Mouse (Mus musculus) neural tube, embryonic 15.5 days (tissue): Measurements from ENCODE around the gene Gm20661. TPM values are rescaled to one million over a fixed set of nuclear protein-coding genes. Genes with fewer than 3 reads are reported as not detected.

ENCODE experiments used
- ATAC-seq: fragments of 200-750 bp; cut with Nextera tagmentation; 2 replicates; pipeline ENCODE4 v1.8.0; 2017; ENCODE audit warnings: mild to moderate bottlenecking, moderate TSS enrichment, moderate library complexity; ENCODE audit not compliant: low FRiP score
- H3K27ac ChIP-seq: fragments of 300-500 bp; sonication (generic); replicated peaks from 2 replicates; pipeline ENCODE4 v1.5.1; 2015; ENCODE audit warnings: mild to moderate bottlenecking, inconsistent platforms
- H3K27me3 ChIP-seq: fragments of 300-500 bp; sonication (generic); replicated peaks from 2 replicates; pipeline ENCODE4 v1.6.1; 2015; ENCODE audit warnings: inconsistent platforms
- H3K36me3 ChIP-seq: fragments of 300-500 bp; sonication (generic); 2 replicates; pipeline ENCODE4 v1.6.1; 2015; ENCODE audit warnings: inconsistent platforms
- H3K4me1 ChIP-seq: fragments of 300-500 bp; sonication (generic); 2 replicates; pipeline ENCODE4 v1.6.1; 2015; ENCODE audit warnings: inconsistent platforms
- H3K4me2 ChIP-seq: fragments of 300-500 bp; sonication (generic); 2 replicates; pipeline ENCODE4 v1.6.1; 2015; ENCODE audit warnings: inconsistent platforms, mild to moderate bottlenecking, moderate library complexity
- H3K4me3 ChIP-seq: fragments of 300-500 bp; sonication (generic); replicated peaks from 2 replicates; pipeline ENCODE4 v1.5.1; 2015; ENCODE audit warnings: mild to moderate bottlenecking, inconsistent platforms
- H3K9ac ChIP-seq: fragments of 300-500 bp; sonication (generic); replicated peaks from 2 replicates; pipeline ENCODE4 v1.6.1; 2015; ENCODE audit warnings: mild to moderate bottlenecking, inconsistent platforms
- H3K9me3 ChIP-seq: fragments of 300-500 bp; sonication (generic); replicated peaks from 2 replicates; pipeline ENCODE4 v1.6.1; 2016; ENCODE audit warnings: inconsistent platforms
- WGBS: fragments of 180-500 bp; shearing (Covaris S2); methylation state at CpG from one replicate; pipeline ENCODE4 v1.1.7; 2015; ENCODE audit warnings: mixed read lengths; 5-methylcytosine and 5-hydroxymethylcytosine counted together
- polyA plus RNA-seq: library from polyadenylated mRNA; unstranded; fragments of >200 nt; fragmentation: Nextera tagmentation; extraction: Ambion mirVana; gene quantifications from 2 replicates; pipeline ENCODE4 v1.2.1, GENCODE M21; 2015

Gm20661 gene
- polyA plus RNA-seq, 1 experiment from 2014 or later, result 1.2 TPM

DNA sequence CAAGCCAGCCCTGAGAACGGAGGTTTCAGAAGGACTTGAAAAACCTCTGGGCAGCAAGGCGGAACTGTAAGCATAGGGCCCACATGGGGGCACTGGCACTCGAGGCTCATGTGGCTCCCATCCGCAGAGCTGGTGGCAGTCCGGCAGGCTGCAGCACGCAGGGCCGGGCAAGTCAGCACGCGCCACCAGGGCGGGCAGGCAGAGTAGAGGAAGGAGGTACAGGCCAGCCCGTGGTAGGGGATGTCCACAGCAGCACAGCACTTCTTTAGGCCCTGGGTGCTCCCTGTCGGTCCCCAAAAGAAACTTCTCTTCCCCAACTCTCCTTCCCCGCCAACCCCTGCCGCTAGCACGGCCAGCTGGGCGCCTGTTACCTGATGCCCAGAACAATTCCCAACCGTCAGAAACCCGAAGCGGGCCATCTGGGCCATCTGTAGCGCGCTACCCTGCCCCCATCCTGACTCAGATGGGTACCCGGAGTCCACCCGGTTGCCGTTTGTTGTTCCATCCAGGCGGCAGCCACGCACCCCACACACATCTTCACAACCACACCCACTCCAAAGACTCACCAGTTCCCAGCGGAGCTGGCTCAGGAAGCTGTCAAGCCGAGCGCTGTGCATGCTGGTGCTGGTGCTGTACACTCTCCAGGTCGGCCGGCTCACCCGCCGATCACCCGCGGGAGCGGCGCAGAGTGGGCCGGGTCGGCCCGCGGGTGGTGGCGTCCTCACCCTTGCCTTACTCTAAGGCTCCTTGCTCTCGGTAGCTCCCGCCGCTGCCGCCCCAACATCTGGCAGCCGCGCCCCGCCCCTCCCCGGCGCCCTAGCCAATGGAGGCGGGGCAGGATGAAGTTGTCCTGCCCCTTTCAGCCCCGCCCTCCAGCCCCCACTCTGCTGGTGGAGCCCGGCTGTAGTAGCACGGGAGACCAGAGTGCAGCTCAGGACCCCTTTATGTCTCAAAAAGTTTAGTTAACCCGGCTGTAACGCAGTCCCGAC lies 2.6 kb downstream of the Gm20661 start, which contains the start of gene Inka1:
TSS of gene Inka1 (minus strand) at position 749 of the 989 bp plus-strand sequence.
- Histone ChIP-seq H3K9me3 (no peaks in the 10 kb centered on the region), H3K4me1 (peaks cover 29% of the 10 kb centered on the region), H3K9ac (peak within 1 kb of the TSS; percentile 61), H3K27ac (peak within 1 kb of the TSS; percentile 82), H3K36me3 (no peaks in the 10 kb centered on the region), H3K27me3 (peaks cover 14% of the 10 kb centered on the region), H3K4me3 (peak within 1 kb of the TSS; percentile 73), H3K4me2 (peak within 1 kb of the TSS; percentile 87)
- peak; percentile 84 for ATAC-seq
- under 1% methylated on average over 57 of the region's 58 CpGs for WGBS

DNA sequence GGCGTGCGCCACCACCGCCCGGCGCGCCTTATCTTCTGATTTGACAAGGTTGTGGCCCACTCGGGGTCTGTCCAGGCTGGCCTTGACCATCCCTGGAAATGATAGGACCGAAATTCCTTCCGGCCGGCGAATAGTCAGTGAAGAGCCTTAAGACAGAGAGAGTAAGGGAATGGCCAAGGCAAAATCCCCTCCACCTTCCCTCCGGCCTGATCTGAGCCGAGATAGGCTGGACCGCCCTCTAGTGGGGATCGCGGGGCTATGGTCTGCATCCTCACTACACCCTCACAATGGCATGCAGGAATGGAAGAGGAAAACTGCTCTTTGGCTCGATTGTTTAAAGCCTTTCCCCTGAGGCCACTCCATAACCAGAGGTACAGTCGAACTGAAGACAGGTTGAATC lies 3.5 kb downstream of the Gm20661 start:
- 0 out of 2 replicates have a peak overlapping the region, but pooled peaks have one; percentile 37 for H3K27ac ChIP-seq
- no peak overlapping the region for H3K9ac ChIP-seq
- ATAC-seq, result peak; percentile 84
- no peaks in the 10 kb centered on the region for H3K36me3 ChIP-seq
- 8% methylated on average over 18 of the region's 18 CpGs for WGBS
- H3K9me3 ChIP-seq, result no peaks in the 10 kb centered on the region
- H3K4me1 ChIP-seq, result peaks cover 29% of the 10 kb centered on the region
- peak overlapping the region; percentile 87 for H3K4me2 ChIP-seq
- peak overlapping the region; percentile 73 for H3K4me3 ChIP-seq
- H3K27me3 ChIP-seq, result peaks cover 14% of the 10 kb centered on the region

DNA sequence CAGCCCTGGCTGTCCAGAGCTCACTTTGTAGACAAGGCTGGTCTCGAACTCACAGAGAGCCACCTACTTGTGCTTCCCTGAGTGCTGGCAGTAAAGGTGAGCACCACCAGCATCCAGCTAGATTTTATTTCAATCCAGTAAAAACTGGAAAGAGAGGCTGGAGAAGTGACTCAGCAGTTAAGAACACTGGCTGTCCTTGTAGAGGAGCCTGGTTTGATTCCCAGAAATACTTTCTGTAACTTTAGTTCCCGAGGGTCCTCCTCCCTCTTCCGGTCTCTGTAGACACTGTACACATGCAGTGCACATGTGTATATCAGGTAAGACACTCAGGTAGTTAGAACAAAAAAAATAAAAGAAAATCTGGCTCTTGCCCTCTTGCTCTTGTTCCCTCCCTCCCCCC lies 5.1 kb downstream of the Gm20661 start:
- no peak overlapping the region for H3K9ac ChIP-seq
- no peak overlapping the region for H3K4me3 ChIP-seq
- peaks cover 14% of the 10 kb centered on the region for H3K27me3 ChIP-seq
- H3K36me3 ChIP-seq, result no peaks in the 10 kb centered on the region
- peaks cover 22% of the 10 kb centered on the region for H3K4me1 ChIP-seq
- 76% methylated on average over 3 of the region's 3 CpGs for WGBS
- no peak overlapping the region for H3K4me2 ChIP-seq
- H3K9me3 ChIP-seq, result no peaks in the 10 kb centered on the region
- no peak overlapping the region for H3K27ac ChIP-seq
- no peak for ATAC-seq

DNA sequence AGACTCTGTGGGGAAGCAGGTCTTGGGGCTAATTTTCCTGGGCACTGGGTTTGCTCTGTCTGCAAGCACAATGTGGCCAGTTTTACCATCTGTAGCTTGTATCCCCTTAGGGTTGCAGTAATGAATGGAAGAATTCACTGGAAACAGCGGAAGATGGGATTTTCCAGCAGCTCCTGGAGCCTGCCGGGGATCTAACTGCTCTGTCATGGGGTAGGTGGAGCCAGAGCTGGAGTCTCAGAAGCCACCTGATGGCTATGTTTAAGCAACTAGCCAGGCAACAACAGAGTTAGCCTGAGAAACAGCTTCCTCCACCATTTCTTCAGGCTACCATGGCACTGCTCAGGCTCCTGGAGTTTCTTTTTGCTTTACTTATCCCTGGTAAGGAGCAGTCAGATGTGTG lies 9.3 kb downstream of the Gm20661 start, which contains the start of gene Cdhr4:
TSS of gene Cdhr4 (plus strand) at position 301 of the 400 bp plus-strand sequence.
- no peak for ATAC-seq
- no peaks in the 10 kb centered on the region for H3K9me3 ChIP-seq
- no peak within 1 kb of the TSS for H3K9ac ChIP-seq
- no peak within 1 kb of the TSS for H3K4me3 ChIP-seq
- no peaks in the 10 kb centered on the region for H3K27me3 ChIP-seq
- no peak within 1 kb of the TSS for H3K27ac ChIP-seq
- no peak within 1 kb of the TSS for H3K4me2 ChIP-seq
- no peaks in the 10 kb centered on the region for H3K36me3 ChIP-seq
- 72% methylated on average over 2 of the region's 2 CpGs for WGBS
- no peaks in the 10 kb centered on the region for H3K4me1 ChIP-seq

DNA sequence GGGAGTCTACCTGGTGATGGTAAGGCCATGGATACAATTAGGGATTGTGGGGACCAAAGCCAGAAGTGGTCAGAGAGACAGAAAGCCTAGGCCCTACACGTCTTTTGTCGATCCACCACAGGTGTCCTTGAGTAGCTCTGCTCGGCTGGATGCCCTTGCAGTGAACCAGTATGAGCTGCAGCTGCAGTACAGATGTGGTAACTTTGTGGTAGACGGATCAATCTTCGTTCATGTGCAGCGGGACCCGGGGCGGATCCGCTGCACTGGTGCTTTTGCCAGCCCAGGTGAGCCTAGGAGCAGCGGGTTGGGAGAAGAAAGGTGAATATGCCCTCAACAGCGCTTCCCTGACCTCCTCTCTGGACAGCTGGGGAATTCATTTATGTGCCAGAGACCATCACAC lies 10.2 kb downstream of the Gm20661 start:
- Histone ChIP-seq H3K9me3 (no peaks in the 10 kb centered on the region), H3K27me3 (no peaks in the 10 kb centered on the region), H3K27ac (no peak overlapping the region), H3K4me3 (no peak overlapping the region), H3K9ac (no peak overlapping the region), H3K4me2 (no peak overlapping the region), H3K4me1 (no peaks in the 10 kb centered on the region), H3K36me3 (no peaks in the 10 kb centered on the region)
- no peak for ATAC-seq
- 86% methylated on average over 11 of the region's 11 CpGs for WGBS

DNA sequence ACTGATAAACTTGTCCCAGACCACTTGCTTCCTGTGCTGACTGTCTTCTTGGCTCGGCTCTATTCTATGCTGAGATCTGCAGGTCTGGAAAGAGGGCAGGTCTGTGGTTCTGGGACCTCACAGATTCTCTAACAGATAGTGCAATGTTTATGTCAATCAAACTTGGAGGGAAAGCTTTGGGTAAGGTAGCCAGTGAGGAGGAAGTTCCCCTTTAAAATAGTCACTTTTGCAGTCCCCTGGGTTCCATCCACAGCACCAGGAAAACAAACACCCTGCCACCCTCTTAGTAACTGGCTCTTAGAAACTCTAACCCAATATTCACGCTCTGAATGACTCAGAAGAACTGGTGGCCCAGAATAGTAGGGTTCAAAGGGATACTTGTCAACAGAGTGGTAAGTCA lies 11.6 kb downstream of the Gm20661 start:
- Histone ChIP-seq H3K9me3 (no peaks in the 10 kb centered on the region), H3K4me2 (no peak overlapping the region), H3K27me3 (no peaks in the 10 kb centered on the region), H3K36me3 (no peaks in the 10 kb centered on the region), H3K4me3 (no peak overlapping the region), H3K9ac (no peak overlapping the region), H3K27ac (no peak overlapping the region), H3K4me1 (no peaks in the 10 kb centered on the region)
- WGBS, result 76% methylated on average over 2 of the region's 2 CpGs
- no peak for ATAC-seq

DNA sequence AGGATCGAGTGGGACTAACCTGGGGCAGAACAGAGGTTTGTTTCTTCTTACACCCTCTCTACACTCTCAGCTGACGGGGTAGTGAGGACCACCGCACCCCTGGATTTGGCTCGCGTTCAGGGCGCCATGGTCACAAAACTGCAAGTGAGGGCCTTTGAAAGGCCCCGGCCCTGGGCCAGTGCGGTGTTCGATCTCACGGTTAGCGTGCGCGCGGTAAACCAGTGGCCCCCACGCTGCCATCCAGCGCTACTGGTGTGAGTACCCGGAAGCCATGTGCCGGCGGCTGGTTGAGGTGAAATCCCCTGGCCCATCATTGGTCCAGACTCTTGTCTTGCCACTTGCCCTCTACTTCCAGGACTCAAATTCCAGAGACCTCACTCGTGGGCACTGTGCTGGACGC lies 12.7 kb downstream of the Gm20661 start:
- Histone ChIP-seq H3K27me3 (no peaks in the 10 kb centered on the region), H3K9me3 (no peaks in the 10 kb centered on the region), H3K4me1 (no peaks in the 10 kb centered on the region), H3K27ac (no peak overlapping the region), H3K9ac (no peak overlapping the region), H3K4me3 (no peak overlapping the region), H3K36me3 (no peaks in the 10 kb centered on the region), H3K4me2 (no peak overlapping the region)
- no peak for ATAC-seq
- 92% methylated on average over 21 of the region's 21 CpGs for WGBS

DNA sequence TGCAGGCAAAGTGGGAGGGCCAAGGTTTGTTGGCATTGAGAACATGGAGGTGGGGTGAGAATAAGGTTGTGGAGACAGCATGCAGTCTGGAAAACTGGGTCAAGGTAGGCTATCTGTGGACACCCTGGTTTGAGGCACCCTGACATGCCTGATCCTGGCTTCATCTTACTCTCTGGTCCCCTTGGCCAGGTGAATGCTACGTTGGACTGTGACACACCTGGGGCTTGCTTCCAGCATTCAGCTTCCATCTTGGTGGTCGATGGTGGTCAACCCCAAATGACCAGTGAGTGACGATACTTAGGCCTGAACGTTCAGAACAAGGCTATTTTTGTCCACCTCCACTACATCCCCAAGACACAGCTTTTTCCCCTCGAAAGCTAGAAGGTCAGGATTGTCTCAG lies 13.2 kb downstream of the Gm20661 start, which contains the start of gene Gm20662:
TSS of gene Gm20662 (plus strand) at position 301 of the 400 bp plus-strand sequence.
- Histone ChIP-seq H3K4me3 (no peak within 1 kb of the TSS), H3K27ac (no peak within 1 kb of the TSS), H3K9ac (no peak within 1 kb of the TSS), H3K9me3 (no peaks in the 10 kb centered on the region), H3K4me2 (no peak within 1 kb of the TSS), H3K4me1 (no peaks in the 10 kb centered on the region), H3K27me3 (no peaks in the 10 kb centered on the region), H3K36me3 (no peaks in the 10 kb centered on the region)
- 95% methylated on average over 5 of the region's 5 CpGs for WGBS
- no peak for ATAC-seq

DNA sequence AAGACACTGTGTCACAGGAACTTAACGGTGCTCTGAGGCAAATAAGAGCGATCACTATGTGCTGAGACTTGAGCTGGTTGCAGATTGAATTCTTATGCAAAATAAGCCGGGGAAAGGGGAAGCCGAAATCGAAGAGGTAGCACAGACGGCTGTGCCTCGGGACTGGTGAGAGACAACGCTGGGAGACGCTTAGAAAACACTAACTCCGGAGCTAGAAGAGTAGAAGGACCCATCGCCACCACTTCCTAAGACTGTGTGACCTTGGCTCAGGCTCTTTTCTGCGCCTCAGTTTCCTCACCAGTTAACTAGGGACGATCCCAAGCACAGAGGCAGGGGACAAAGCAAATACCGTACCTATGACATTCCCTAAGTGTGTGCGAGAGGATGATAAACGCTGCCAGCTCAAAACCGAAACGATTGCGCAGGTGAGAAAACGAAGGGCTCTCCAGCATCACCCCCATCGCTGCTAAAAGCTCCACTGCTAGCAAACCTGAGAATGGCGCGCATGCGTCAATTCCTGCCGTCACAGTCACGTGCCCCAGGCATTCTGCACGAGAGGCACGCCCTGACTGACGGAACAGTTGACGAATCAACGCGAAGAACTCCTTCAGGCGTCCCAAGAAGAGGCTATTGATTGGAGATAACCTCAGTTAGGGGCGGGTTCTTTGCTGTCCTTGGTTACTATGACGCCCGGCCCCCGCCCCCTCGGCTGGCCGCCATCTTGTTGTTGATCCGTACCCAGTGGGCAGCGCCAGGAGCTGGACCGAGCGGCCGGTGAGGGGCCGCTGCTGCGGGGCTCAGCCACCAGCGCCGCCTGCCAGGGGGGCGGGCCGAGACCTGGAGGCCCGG lies 19.3 kb downstream of the Gm20661 start, which contains the start of gene Ip6k1:
TSS of gene Ip6k1 (plus strand) at position 580 of the 849 bp plus-strand sequence.
- peak within 1 kb of the TSS; percentile 81 for H3K4me2 ChIP-seq
- no peaks in the 10 kb centered on the region for H3K27me3 ChIP-seq
- peak within 1 kb of the TSS; percentile 92 for H3K9ac ChIP-seq
- WGBS, result under 1% methylated on average over 51 of the region's 51 CpGs
- peak within 1 kb of the TSS; percentile 69 for H3K4me3 ChIP-seq
- no peaks in the 10 kb centered on the region; the same call in 1 of the 2 replicates for H3K36me3 ChIP-seq
- H3K27ac ChIP-seq, result peak within 1 kb of the TSS; percentile 94
- peaks cover 29% of the 10 kb centered on the region for H3K4me1 ChIP-seq
- ATAC-seq, result peak; percentile 99
- H3K9me3 ChIP-seq, result no peaks in the 10 kb centered on the region

DNA sequence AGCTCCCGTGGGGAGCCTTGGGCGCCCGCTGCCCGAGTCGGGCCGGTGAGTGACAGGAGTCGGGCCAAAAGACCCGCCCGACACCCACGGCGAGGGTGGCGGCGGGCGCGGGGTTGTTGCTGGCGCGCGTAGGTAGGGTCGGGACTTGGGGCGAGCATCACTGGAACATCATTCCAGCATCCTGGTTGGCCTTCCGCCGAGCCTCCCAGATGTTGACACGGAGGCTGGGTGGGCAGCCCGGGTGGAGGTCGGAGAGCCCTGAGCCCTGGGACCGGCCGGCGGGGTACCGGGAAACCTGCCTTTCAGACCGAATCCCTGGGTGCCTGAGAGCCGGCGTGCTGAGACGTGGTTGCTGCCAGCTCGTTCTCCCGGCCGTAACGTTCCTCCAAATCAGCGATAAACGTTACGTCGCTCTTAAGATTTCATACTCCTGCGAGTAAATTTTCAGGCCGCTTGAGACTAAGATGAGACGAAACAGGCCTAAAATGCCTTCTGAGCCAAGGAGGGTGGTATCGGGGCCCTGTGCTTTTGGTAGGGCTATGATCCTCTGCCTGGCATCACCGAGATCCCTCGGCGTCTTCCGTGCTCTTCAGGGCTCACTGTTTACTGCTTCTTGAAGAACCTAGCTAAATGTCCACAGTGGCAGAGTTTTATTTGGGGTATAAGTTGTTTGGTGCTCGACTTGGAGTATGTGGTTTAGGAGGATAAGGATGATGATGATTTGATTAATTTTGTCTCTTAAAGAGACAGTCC lies 20.1 kb downstream of the Gm20661 start:
- Histone ChIP-seq H3K9ac (peak overlapping the region; percentile 92), H3K4me3 (peak overlapping the region; percentile 69), H3K27me3 (no peaks in the 10 kb centered on the region), H3K4me1 (peaks cover 30% of the 10 kb centered on the region), H3K36me3 (no peaks in the 10 kb centered on the region; the same call in 1 of the 2 replicates), H3K4me2 (peak overlapping the region; percentile 81), H3K9me3 (no peaks in the 10 kb centered on the region), H3K27ac (peak overlapping the region; percentile 94)
- WGBS, result under 1% methylated on average over 50 of the region's 50 CpGs
- ATAC-seq, result peak; percentile 40

DNA sequence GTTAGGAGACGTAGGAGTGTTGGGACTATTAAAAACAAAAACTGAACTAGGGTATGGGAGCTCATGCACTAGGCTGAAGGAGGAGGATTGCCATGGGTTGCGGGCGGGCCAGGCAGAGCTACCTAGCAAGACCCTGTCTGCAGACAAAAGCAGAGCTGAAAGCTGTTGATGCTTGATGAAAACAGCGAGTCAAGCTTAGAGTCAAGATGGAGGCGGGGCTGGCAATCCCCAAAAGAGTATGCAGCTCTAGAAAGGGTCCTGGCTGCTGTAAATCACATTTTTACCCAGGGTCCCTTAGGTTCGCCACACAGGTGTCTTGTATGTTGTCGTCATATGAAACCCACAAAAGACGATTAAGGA lies 20.7 kb downstream of the Gm20661 start:
- H3K27ac ChIP-seq, result peak overlapping the region; percentile 94
- 9% methylated on average over 8 of the region's 8 CpGs for WGBS

More for the DNA sequence above, 20.7 kb downstream of the Gm20661 start:
- peaks cover 35% of the 10 kb centered on the region for H3K4me1 ChIP-seq
- no peak for ATAC-seq
- peak overlapping the region; percentile 81 for H3K4me2 ChIP-seq
- no peaks in the 10 kb centered on the region; the same call in 1 of the 2 replicates for H3K36me3 ChIP-seq
- H3K9me3 ChIP-seq, result no peaks in the 10 kb centered on the region
- H3K27me3 ChIP-seq, result no peaks in the 10 kb centered on the region
- peak overlapping the region; percentile 69 for H3K4me3 ChIP-seq
- H3K9ac ChIP-seq, result peak overlapping the region; percentile 92
